Mouse (Mus musculus) stomach, embryonic 14.5 days (tissue): ENCODE results near the gene Lypd8. TPM values are rescaled to one million over a fixed set of nuclear protein-coding genes. Genes with fewer than 3 reads are reported as not detected.

ENCODE experiments used
- ATAC-seq: fragments of 200-750 bp; cut with Nextera tagmentation; 2 replicates; pipeline ENCODE4 v1.8.0; 2017; ENCODE audit warnings: low read depth, moderate TSS enrichment; ENCODE audit not compliant: insufficient number of reproducible peaks, insufficient read depth, low FRiP score
- H3K27ac ChIP-seq: fragments of 300-500 bp; sonication (generic); 2 replicates; pipeline ENCODE4 v1.5.1; 2014; ENCODE audit warnings: mild to moderate bottlenecking, low read length, moderate library complexity, mixed read lengths
- H3K27me3 ChIP-seq: fragments of 300-500 bp; sonication (generic); 2 replicates; pipeline ENCODE4 v1.6.1; 2014; ENCODE audit warnings: low read length, control low read depth, mixed read lengths; ENCODE audit not compliant: control insufficient read depth, insufficient read depth
- H3K36me3 ChIP-seq: fragments of 300-500 bp; sonication (generic); 2 replicates; pipeline ENCODE4 v1.6.1; 2014; ENCODE audit warnings: mild to moderate bottlenecking, control low read depth, low read length, moderate library complexity, mixed read lengths; ENCODE audit not compliant: control insufficient read depth, insufficient read depth
- H3K4me1 ChIP-seq: fragments of 300-500 bp; sonication (generic); 2 replicates; pipeline ENCODE4 v1.6.1; 2014; ENCODE audit warnings: low read length, control low read depth, mixed read lengths; ENCODE audit not compliant: control insufficient read depth, insufficient read depth
- H3K4me2 ChIP-seq: fragments of 300-500 bp; sonication (generic); replicated peaks from 2 replicates; pipeline ENCODE4 v1.6.1; 2014; ENCODE audit warnings: low read depth, low read length, control low read depth
- H3K4me3 ChIP-seq: fragments of 300-500 bp; sonication (generic); 2 replicates; pipeline ENCODE4 v1.5.1; 2014; ENCODE audit warnings: low read depth, low read length, control low read depth
- H3K9ac ChIP-seq: fragments of 300-500 bp; sonication (generic); replicated peaks from 2 replicates; pipeline ENCODE4 v1.6.1; 2014; ENCODE audit warnings: low read depth, mild to moderate bottlenecking, control low read depth, low read length, moderate library complexity, mixed read lengths
- H3K9me3 ChIP-seq: fragments of 300-500 bp; sonication (generic); 2 replicates; pipeline ENCODE4 v1.6.1; 2016; ENCODE audit warnings: low read depth, low read length, control low read depth; ENCODE audit not compliant: control insufficient read depth
- WGBS: fragments of 180-500 bp; shearing (Covaris S2); extraction: QIAGEN DNeasy Blood & Tissue Kit; methylation state at CpG from one replicate; pipeline ENCODE4 v1.1.7; 2014; 5-methylcytosine and 5-hydroxymethylcytosine counted together
- polyA plus RNA-seq: library from polyadenylated mRNA; unstranded; fragments of >200 nt; fragmentation: Nextera tagmentation; extraction: Ambion mirVana; gene quantifications from 2 replicates; pipeline ENCODE4 v1.2.1, GENCODE M21; 2014

Gene Lypd8
- 32.0 and 42.9 TPM in 2 replicates for polyA plus RNA-seq

- H3K4me1 ChIP-seq: no peaks in the 10 kb centered on the region
- H3K27me3 ChIP-seq: no peaks in the 10 kb centered on the region
- H3K9ac ChIP-seq: no peak within 1 kb of the TSS
- no peak within 1 kb of the TSS for H3K4me2 ChIP-seq
- WGBS: 84% methylated on average over 3 of the region's 3 CpGs
- H3K27ac ChIP-seq: no peak within 1 kb of the TSS
- H3K36me3 ChIP-seq: no peaks in the 10 kb centered on the region
- no peaks in the 10 kb centered on the region for H3K9me3 ChIP-seq
- H3K4me3 ChIP-seq: no peak within 1 kb of the TSS
- no peak for ATAC-seq
Observed at GRCm38 (mm10) chr11:58378763-58379278, at the start of gene Lypd8. Gene Lypd8, plus strand, starts transcription at chr11:58379043.

GRCm38 (mm10) chr11:58329906-58330275 lies 49.0 kb upstream of the Lypd8 start:
- peak overlapping the region; percentile 96 for H3K4me2 ChIP-seq
- H3K27me3 ChIP-seq: no peaks in the 10 kb centered on the region
- H3K27ac ChIP-seq: peak overlapping the region; percentile 78
- peaks cover 17% of the 10 kb centered on the region for H3K4me1 ChIP-seq
- no peaks in the 10 kb centered on the region; the same call in 1 of the 2 replicates for H3K9me3 ChIP-seq
- H3K9ac ChIP-seq: peak overlapping the region; percentile 62
- under 1% methylated on average over 21 of the region's 21 CpGs for WGBS
- peak overlapping the region; percentile 87 for H3K4me3 ChIP-seq
- peaks cover 16% of the 10 kb centered on the region; the same call in 1 of the 2 replicates for H3K36me3 ChIP-seq
- ATAC-seq: peak; percentile 39; the same call in 1 of the 2 replicates

GRCm38 (mm10) chr11:58330276-58331148 lies 48.3 kb upstream of the Lypd8 start, which contains the start of the genes Zfp672 and Sh3bp5l:
Gene Zfp672, minus strand, starts transcription at chr11:58330339.
Gene Sh3bp5l, plus strand, starts transcription at chr11:58330724.
- H3K4me2 ChIP-seq: peak within 1 kb of the TSS; percentile 96
- H3K9ac ChIP-seq: peak within 1 kb of the TSS; percentile 62
- ATAC-seq: peak; percentile 94
- no peaks in the 10 kb centered on the region; the same call in 1 of the 2 replicates for H3K9me3 ChIP-seq
- peaks cover 18% of the 10 kb centered on the region; the same call in 1 of the 2 replicates for H3K36me3 ChIP-seq
- H3K27ac ChIP-seq: peak within 1 kb of the TSS; percentile 78
- no peaks in the 10 kb centered on the region for H3K27me3 ChIP-seq
- peaks cover 17% of the 10 kb centered on the region for H3K4me1 ChIP-seq
- WGBS: under 1% methylated on average over 52 of the region's 52 CpGs
- H3K4me3 ChIP-seq: peak within 1 kb of the TSS; percentile 87

- H3K27me3 ChIP-seq: no peaks in the 10 kb centered on the region
- H3K27ac ChIP-seq: no peak overlapping the region
- no peak; the same call in 1 of the 2 replicates for ATAC-seq
- peak overlapping the region; percentile 87 for H3K4me3 ChIP-seq
- no peaks in the 10 kb centered on the region; the same call in 1 of the 2 replicates for H3K9me3 ChIP-seq
- peak overlapping the region; percentile 47 for H3K9ac ChIP-seq
- H3K4me2 ChIP-seq: peak overlapping the region; percentile 86
- 18% methylated on average over 10 of the region's 10 CpGs for WGBS
- H3K36me3 ChIP-seq: peaks cover 19% of the 10 kb centered on the region; the same call in 1 of the 2 replicates
- peaks cover 17% of the 10 kb centered on the region for H3K4me1 ChIP-seq
Observed at GRCm38 (mm10) chr11:58331149-58331495, 47.7 kb upstream of the Lypd8 start.

GRCm38 (mm10) chr11:58331546-58331945 lies 47.3 kb upstream of the Lypd8 start:
- peak overlapping the region; percentile 47 for H3K9ac ChIP-seq
- H3K27ac ChIP-seq: no peak overlapping the region
- H3K4me3 ChIP-seq: peak overlapping the region; percentile 87
- ATAC-seq: no peak
- H3K4me1 ChIP-seq: peaks cover 17% of the 10 kb centered on the region
- H3K27me3 ChIP-seq: no peaks in the 10 kb centered on the region
- H3K9me3 ChIP-seq: no peaks in the 10 kb centered on the region; the same call in 1 of the 2 replicates
- H3K36me3 ChIP-seq: peaks cover 24% of the 10 kb centered on the region
- peak overlapping the region; percentile 86 for H3K4me2 ChIP-seq
- 86% methylated on average over 6 of the region's 6 CpGs for WGBS

DNA sequence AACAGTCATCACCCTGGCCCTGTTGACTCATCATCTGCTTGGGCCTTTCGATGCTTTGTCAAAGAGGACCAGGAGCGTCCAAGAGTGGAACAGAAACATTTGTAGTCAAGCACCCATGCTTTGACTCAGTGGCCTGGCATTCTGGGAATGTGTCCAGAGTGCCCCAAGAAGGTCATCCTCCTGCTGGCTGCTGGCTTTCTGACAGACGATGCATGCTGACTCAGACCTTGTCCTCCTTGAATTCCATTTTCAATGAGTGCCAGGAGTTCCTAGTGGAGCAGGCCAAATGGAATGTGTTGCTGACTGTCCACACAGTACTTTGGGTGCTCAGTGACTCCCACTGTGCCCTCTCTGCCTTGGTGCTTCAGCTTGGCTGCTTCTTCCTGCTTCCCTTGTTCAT lies 44.1 kb upstream of the Lypd8 start:
- Histone ChIP-seq H3K4me2 (no peak overlapping the region), H3K9ac (no peak overlapping the region), H3K9me3 (no peaks in the 10 kb centered on the region), H3K27me3 (no peaks in the 10 kb centered on the region), H3K4me3 (no peak overlapping the region), H3K27ac (no peak overlapping the region), H3K4me1 (peaks cover 9% of the 10 kb centered on the region), H3K36me3 (peaks cover 29% of the 10 kb centered on the region)
- 78% methylated on average over 3 of the region's 3 CpGs for WGBS
- ATAC-seq: no peak

- Histone ChIP-seq H3K9me3 (no peaks in the 10 kb centered on the region), H3K27ac (no peak overlapping the region), H3K9ac (no peak overlapping the region), H3K4me1 (no peaks in the 10 kb centered on the region), H3K4me2 (no peak overlapping the region), H3K36me3 (peaks cover 28% of the 10 kb centered on the region), H3K27me3 (no peaks in the 10 kb centered on the region), H3K4me3 (no peak overlapping the region)
- ATAC-seq: no peak
- WGBS: 87% methylated on average over 4 of the region's 4 CpGs
Observed at GRCm38 (mm10) chr11:58346745-58347144, 32.1 kb upstream of the Lypd8 start.

GRCm38 (mm10) chr11:58350628-58351027 lies 28.2 kb upstream of the Lypd8 start:
- H3K4me2 ChIP-seq: no peak overlapping the region
- H3K36me3 ChIP-seq: peaks cover 17% of the 10 kb centered on the region
- no peak overlapping the region for H3K27ac ChIP-seq
- no peaks in the 10 kb centered on the region for H3K4me1 ChIP-seq
- H3K9ac ChIP-seq: no peak overlapping the region
- no peaks in the 10 kb centered on the region for H3K9me3 ChIP-seq
- H3K27me3 ChIP-seq: no peaks in the 10 kb centered on the region
- H3K4me3 ChIP-seq: no peak overlapping the region
- WGBS: 70% methylated on average over 4 of the region's 4 CpGs
- ATAC-seq: no peak
